Mouse (Mus musculus): ENCODE results near the gene Pcgf2.
"Not testable (repeated sequence)": the region's sequence is repeated elsewhere in the genome, so short reads cannot be mapped to it uniquely, and the experiment has no call there.

The Pcgf2 gene

DNA sequence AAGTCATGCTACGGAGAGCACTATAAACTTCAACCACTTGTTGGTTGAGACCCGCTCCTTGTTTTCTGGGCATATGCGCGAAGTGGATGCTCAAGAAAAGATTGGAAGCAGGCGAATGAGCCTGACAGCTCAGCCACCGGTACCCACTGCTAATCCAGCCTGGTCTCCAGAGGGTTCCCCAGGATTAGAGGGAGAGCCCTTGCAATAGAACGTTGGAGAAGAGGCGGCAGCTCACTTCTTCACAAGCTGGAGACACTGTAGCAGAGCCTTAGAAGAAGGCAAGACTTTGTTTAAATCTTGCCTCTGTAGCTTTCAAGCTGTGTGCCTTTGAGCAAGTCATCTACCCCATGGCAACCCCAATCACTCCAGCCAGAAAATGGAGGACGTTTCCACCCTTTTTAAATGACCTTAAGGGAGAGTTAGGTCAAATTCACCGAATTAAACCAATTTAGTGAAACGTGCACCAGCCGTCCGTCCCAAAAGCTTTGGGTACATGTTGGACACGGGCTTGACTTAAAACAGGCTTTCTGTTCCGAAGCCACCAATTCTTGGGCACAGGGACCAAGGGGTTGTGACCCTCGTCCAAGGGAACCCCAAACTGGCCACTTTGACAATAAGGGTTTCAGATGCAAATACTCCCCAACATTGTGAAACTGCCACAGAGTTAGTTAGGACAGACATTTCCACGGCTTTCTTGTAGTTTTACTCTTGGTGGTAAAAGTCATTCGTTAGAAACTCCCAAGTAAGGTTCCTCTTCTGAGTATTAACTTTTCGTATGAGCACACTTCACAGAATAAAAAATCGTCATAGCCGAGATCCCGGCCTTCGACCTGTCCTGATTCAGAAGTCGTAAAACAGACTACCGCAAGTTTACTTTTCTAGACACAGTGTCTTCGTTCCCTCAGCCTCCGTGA lies 39.3 kb downstream of the Pcgf2 start:
- in situ Hi-C loops (cut with MboI; ENCODE audit: low pct_unique_long_range_greater_than_20kb in 1 of 2, low sequenced_read_pairs in 2 of 2, unreplicated experiment in 1 of 2) = no loop called here

- in situ Hi-C loops (cut with MboI; ENCODE audit: low pct_unique_long_range_greater_than_20kb in 1 of 2, low sequenced_read_pairs in 2 of 2, unreplicated experiment in 1 of 2) = no loop called here
Observed at GRCm38 (mm10) chr11:97659990-97660714, 40.1 kb downstream of the Pcgf2 start.

DNA sequence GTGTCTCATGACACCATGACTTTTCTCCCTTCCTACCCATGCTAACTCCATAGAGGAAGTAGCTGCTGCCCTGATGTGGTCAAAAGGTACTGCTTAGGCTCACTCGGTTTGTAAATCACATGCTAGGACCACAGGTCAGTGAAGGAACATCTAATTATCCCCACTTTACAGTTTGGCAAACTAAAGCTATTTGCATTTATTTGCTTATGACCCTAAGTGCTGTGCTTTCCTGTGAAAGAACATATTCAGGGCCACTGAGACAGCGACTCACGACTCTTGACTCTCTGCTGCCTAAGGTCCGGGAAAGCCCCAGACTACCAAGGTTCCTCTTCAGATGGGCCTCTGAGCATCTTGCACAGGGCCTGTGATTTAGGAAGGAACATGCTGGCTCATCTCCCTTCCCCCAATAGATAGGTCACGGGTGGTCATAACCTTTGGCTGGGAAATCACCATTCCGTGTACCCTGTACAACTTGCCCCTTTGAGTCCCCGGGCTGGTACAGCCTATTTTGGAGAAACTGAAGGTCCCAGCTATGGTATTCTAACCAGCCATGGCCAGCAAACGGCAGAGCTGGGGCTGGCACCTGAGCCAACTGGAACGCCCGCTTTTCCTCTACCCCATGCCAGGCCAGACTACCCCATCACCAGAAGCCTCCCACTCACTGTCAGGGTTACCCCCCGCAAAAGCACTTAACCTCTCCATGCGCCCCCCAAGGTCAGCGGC lies 40.9 kb downstream of the Pcgf2 start:
- in situ Hi-C loops (cut with MboI; ENCODE audit: low pct_unique_long_range_greater_than_20kb in 1 of 2, low sequenced_read_pairs in 2 of 2, unreplicated experiment in 1 of 2) = no loop called here

DNA sequence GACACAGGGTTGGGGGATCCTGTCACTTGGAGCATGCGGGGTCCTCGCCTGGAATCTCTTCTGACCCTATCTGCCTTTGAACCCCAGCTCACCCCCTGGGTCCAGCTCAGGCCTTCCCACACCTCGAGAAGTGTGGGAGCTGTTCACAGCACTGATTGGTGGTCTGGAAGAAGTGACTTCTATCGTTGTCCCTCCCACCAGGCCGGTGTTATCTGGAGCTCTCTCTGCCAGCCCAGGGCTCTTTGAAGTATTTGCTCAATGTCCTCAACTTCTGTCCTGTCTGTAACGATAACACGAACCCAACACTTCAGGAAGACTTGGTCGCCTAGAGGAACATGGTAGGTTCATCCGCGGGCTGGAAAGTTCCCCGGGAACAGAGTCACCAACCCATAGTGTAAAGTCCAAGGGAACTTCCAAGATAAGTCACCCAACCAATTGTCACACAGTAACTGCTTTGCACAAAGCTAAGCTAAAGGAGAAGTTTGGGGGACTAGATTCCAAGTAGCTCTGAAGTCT lies 41.5 kb downstream of the Pcgf2 start:
- in situ Hi-C loops (cut with MboI; ENCODE audit: low pct_unique_long_range_greater_than_20kb in 1 of 2, low sequenced_read_pairs in 2 of 2, unreplicated experiment in 1 of 2) = no loop called here

- in situ Hi-C loops (cut with MboI; ENCODE audit: low pct_unique_long_range_greater_than_20kb in 1 of 2, low sequenced_read_pairs in 2 of 2, unreplicated experiment in 1 of 2) = not testable (repeated sequence)
Observed at GRCm38 (mm10) chr11:97657967-97658366, 42.3 kb downstream of the Pcgf2 start.

GRCm38 (mm10) chr11:97657184-97657945 lies 42.9 kb downstream of the Pcgf2 start:
- in situ Hi-C loops (cut with MboI; ENCODE audit: low pct_unique_long_range_greater_than_20kb in 1 of 2, low sequenced_read_pairs in 2 of 2, unreplicated experiment in 1 of 2) = no loop called here

GRCm38 (mm10) chr11:97656269-97656971 lies 43.9 kb downstream of the Pcgf2 start:
- in situ Hi-C loops (cut with MboI; ENCODE audit: low pct_unique_long_range_greater_than_20kb in 1 of 2, low sequenced_read_pairs in 2 of 2, unreplicated experiment in 1 of 2) = no loop called here

- in situ Hi-C loops (cut with MboI; ENCODE audit: low pct_unique_long_range_greater_than_20kb in 1 of 2, low sequenced_read_pairs in 2 of 2, unreplicated experiment in 1 of 2) = loop anchor here in 1 of 2 experiments (5.0 kb wide), 1 partner anchor 78 kb away; no protein-coding TSS in a partner anchor
Observed at GRCm38 (mm10) chr11:97654210-97654609, 46.1 kb downstream of the Pcgf2 start.

DNA sequence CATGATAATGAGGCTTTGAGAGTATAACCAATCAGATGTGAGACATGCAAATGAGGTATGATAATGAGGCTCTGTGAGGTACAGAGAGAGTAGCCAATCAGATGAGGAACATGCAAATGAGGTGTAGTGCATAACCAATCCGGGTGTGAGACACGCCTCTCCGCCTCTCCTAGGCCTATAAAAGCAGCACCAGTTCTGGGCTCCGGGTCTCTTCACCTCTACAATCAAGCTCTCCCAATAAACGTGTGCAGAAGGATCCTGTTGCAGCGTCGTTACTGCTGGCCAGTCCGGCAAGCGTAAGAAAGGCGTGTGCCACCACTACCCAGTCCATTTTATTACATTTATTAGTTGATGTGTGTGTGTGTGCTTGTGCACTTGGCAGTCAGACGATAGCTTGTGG lies 46.9 kb downstream of the Pcgf2 start:
- in situ Hi-C loops (cut with MboI; ENCODE audit: low pct_unique_long_range_greater_than_20kb in 1 of 2, low sequenced_read_pairs in 2 of 2, unreplicated experiment in 1 of 2) = loop anchor here in 1 of 2 experiments (5.0 kb wide), 1 partner anchor 79 kb away; no protein-coding TSS in a partner anchor

DNA sequence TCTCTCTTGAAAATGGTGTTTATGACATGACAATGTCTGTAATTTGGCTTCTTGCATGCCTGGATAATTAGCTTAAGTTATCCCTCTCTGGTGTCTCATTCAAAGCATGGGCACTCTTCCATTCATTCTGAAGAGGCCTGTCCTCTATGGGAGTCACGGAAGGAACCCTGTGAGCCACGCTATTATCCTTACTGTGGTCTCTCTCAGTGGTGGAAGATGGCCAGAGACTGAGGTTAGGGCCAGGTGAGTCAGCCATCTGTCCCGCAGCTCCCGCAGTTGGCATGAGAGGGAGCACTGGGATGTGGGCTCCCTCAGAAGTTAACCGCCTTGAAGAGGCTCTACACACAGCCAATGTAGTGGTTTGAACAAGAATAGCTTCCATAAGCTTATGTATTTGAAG lies 50.0 kb downstream of the Pcgf2 start:
- in situ Hi-C loops (cut with MboI; ENCODE audit: low pct_unique_long_range_greater_than_20kb in 1 of 2, low sequenced_read_pairs in 2 of 2, unreplicated experiment in 1 of 2) = loop anchor here in 1 of 2 experiments (5.0 kb wide), 1 partner anchor 82 kb away; no protein-coding TSS in a partner anchor

DNA sequence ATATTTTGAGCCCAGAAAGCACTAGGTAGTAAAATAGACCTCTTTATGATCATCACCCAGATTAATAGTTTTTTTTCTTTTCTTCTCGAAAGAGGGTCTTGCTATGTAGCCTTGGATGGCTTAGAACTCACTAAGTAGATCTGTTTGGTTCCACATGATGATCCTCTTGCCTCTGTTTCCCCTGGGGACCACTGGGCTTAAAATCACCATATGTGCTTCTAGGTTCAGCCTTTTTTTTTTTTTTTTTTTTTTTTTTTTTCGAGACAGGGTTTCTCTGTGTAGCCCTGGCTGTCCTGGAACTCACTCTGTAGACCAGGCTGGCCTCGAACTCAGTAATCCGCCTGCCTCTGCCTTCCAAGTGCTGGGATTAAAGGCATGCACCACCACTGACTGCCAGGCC lies 51.8 kb downstream of the Pcgf2 start:
- in situ Hi-C loops (cut with MboI; ENCODE audit: low pct_unique_long_range_greater_than_20kb in 1 of 2, low sequenced_read_pairs in 2 of 2, unreplicated experiment in 1 of 2) = not testable (repeated sequence)

DNA sequence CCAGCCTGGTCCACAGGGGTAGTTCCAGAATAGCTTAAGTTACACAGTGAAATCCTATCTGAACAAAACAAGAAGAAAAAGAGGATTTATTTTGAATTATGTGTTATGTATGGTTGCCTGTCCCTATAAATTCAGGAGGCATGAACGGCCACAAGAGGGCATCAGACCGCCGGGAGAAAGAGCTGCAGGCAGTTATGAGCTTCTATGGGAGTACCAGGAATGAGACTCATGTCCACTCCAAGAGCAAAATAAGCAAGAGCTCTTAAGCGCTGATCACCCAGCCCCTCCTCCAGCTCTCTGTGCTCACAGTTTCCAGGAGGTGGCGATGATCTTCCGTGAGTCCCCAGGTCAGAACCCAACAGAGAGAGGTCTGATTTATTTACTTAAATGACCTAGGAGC lies 55.5 kb downstream of the Pcgf2 start:
- in situ Hi-C loops (cut with MboI; ENCODE audit: low pct_unique_long_range_greater_than_20kb in 1 of 2, low sequenced_read_pairs in 2 of 2, unreplicated experiment in 1 of 2) = no loop called here

DNA sequence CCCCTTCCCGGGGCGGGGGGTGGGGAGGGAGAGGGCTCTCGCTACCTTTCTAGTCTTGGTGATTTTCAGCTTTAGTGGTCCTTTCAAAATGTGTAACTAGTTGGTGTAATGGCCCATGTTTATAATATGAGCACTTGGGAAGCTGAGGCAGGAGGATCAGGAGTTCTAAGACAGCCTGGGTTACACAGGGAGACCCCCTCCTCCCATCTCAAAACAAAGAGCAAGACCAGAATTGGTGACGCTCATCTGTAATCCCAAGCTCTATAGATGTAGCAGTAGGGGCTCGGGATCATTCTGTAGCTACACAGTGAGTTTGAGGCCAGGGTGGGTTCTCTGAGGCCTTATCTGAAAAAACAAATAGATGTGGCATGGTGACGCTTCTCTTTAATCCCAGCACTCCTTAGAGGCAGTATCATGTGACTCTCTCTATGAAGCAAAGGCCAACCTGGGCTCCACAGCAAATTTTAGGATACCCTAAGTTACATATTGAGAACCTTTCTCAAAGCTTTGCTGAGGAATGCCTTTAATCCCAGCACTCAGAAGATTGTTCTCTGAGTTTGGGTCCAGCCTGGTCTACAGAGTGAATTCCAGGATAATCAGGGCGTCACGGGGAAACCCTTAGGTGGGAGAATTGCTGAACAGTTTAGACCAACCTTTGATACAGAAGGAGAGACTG lies 56.8 kb downstream of the Pcgf2 start:
- in situ Hi-C loops (cut with MboI; ENCODE audit: low pct_unique_long_range_greater_than_20kb in 1 of 2, low sequenced_read_pairs in 2 of 2, unreplicated experiment in 1 of 2) = no loop called here

DNA sequence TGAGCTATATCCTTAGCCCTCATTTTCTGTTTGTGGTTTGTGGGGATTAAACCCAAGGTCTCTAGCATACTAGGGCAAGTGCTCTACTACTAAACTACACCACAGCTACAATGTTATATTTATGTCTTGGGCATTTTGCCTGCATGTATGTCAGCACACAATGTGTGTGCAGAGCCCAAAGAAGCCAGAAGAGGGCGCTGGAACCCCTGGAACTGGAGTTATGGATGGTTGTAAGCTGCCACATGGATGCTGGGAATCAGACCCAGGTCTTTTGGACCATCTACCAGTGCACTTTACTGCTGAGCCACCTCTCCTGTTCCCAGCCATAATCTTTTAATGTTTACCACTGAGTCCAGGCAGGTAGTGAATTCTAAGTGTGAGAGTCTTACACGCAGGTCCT lies 57.6 kb downstream of the Pcgf2 start:
- in situ Hi-C loops (cut with MboI; ENCODE audit: low pct_unique_long_range_greater_than_20kb in 1 of 2, low sequenced_read_pairs in 2 of 2, unreplicated experiment in 1 of 2) = no loop called here

DNA sequence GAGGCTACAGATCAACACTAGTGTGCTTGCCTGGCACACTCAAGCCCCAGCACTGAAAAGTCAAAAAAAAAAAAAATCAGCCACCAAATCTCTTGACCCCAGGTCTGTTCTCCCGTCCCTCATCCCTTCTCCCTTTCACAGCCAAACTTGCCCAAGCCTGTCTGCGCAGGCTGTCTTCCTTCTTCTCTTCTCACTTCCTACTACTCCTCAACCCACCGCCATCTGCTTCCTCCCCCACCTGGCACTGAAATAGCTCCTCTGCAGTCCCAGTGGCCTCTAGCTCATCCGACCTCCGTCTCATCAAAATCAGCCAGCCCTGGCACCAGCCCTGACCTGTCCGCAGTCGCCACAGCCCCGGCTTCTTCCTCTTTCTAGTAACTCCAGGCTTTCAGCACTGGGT lies 58.6 kb downstream of the Pcgf2 start:
- in situ Hi-C loops (cut with MboI; ENCODE audit: low pct_unique_long_range_greater_than_20kb in 1 of 2, low sequenced_read_pairs in 2 of 2, unreplicated experiment in 1 of 2) = no loop called here

All from mouse embryonic stem cell (cell line).